Mouse (Mus musculus): Measurements from ENCODE around the gene Gtf3c5. TPM values are rescaled to one million over a fixed set of nuclear protein-coding genes. Genes with fewer than 3 reads are reported as not detected.

Gene Gtf3c5
- polyA plus RNA-seq, 1 experiment from 2014 or later = 42.3 TPM

- WGBS = 44% methylated on average over 1 of the region's 1 CpGs
- H3K9me3 ChIP-seq (ENCODE audit: control insufficient read depth, low read length) = no peaks in the 10 kb centered on the region
Observed at GRCm38 (mm10) chr2:28588574-28588973, 5.0 kb upstream of the Gtf3c5 start.

GRCm38 (mm10) chr2:28585730-28586129 lies 2.2 kb upstream of the Gtf3c5 start:
- 49% methylated on average over 2 of the region's 2 CpGs for WGBS
- no peak for ATAC-seq (replicated peaks; ENCODE audit: low FRiP score)
- no peaks in the 10 kb centered on the region for H3K9me3 ChIP-seq (ENCODE audit: control insufficient read depth, low read length)

More at GRCm38 (mm10) chr2:28588574-28588973, 5.0 kb upstream of the Gtf3c5 start:
- no peak for DNase-seq (ENCODE audit: low spot score)
- H3K4me3 ChIP-seq (ENCODE audit: low read depth, low read length) = no peak overlapping the region
- no peaks in the 10 kb centered on the region for H3K27me3 ChIP-seq (ENCODE audit: control insufficient read depth, insufficient read depth, low read length)
- H3K36me3 ChIP-seq (ENCODE audit: control insufficient read depth, insufficient read depth, low read length) = no peaks in the 10 kb centered on the region
- no peak overlapping the region for H3K27ac ChIP-seq (ENCODE audit: low read depth, low read length)
- no peak for ATAC-seq (replicated peaks; ENCODE audit: low FRiP score)
- no peak overlapping the region for H3K4me2 ChIP-seq (ENCODE audit: low read depth, low read length, severe bottlenecking)
- H3K9ac ChIP-seq (ENCODE audit: low read length) = no peak overlapping the region
- no peaks in the 10 kb centered on the region for H3K4me1 ChIP-seq (replicated peaks; ENCODE audit: control insufficient read depth, insufficient read depth, low read length)

GRCm38 (mm10) chr2:28585043-28585571 lies 1.6 kb upstream of the Gtf3c5 start:
- Histone ChIP-seq H3K9me3 (ENCODE audit: control insufficient read depth, low read length) (no peaks in the 10 kb centered on the region), H3K9ac (ENCODE audit: low read length) (no peak overlapping the region), H3K4me3 (ENCODE audit: low read depth, low read length) (no peak overlapping the region), H3K4me1 (replicated peaks; ENCODE audit: control insufficient read depth, insufficient read depth, low read length) (no peaks in the 10 kb centered on the region), H3K27ac (ENCODE audit: low read depth, low read length) (no peak overlapping the region), H3K27me3 (ENCODE audit: control insufficient read depth, insufficient read depth, low read length) (no peaks in the 10 kb centered on the region), H3K36me3 (ENCODE audit: control insufficient read depth, insufficient read depth, low read length) (no peaks in the 10 kb centered on the region), H3K4me2 (ENCODE audit: low read depth, low read length, severe bottlenecking) (no peak overlapping the region)
- 21% methylated on average over 6 of the region's 6 CpGs for WGBS
- ATAC-seq (replicated peaks; ENCODE audit: low FRiP score) = no peak
- DNase-seq (ENCODE audit: low spot score) = peak; percentile 85

More at GRCm38 (mm10) chr2:28585730-28586129, 2.2 kb upstream of the Gtf3c5 start:
- Histone ChIP-seq H3K4me3 (ENCODE audit: low read depth, low read length) (no peak overlapping the region), H3K27ac (ENCODE audit: low read depth, low read length) (no peak overlapping the region), H3K4me2 (ENCODE audit: low read depth, low read length, severe bottlenecking) (no peak overlapping the region), H3K4me1 (replicated peaks; ENCODE audit: control insufficient read depth, insufficient read depth, low read length) (no peaks in the 10 kb centered on the region), H3K36me3 (ENCODE audit: control insufficient read depth, insufficient read depth, low read length) (no peaks in the 10 kb centered on the region), H3K9ac (ENCODE audit: low read length) (no peak overlapping the region), H3K27me3 (ENCODE audit: control insufficient read depth, insufficient read depth, low read length) (no peaks in the 10 kb centered on the region)
- DNase-seq (ENCODE audit: low spot score) = no peak

- Histone ChIP-seq H3K27me3 (ENCODE audit: control insufficient read depth, insufficient read depth, low read length) (no peaks in the 10 kb centered on the region), H3K4me1 (replicated peaks; ENCODE audit: control insufficient read depth, insufficient read depth, low read length) (no peaks in the 10 kb centered on the region), H3K4me3 (ENCODE audit: low read depth, low read length) (peak overlapping the region; percentile 46), H3K4me2 (ENCODE audit: low read depth, low read length, severe bottlenecking) (peak overlapping the region; percentile 62), H3K36me3 (ENCODE audit: control insufficient read depth, insufficient read depth, low read length) (no peaks in the 10 kb centered on the region; the same call in 1 of the 2 replicates), H3K9me3 (ENCODE audit: control insufficient read depth, low read length) (no peaks in the 10 kb centered on the region), H3K27ac (ENCODE audit: low read depth, low read length) (peak overlapping the region; percentile 84), H3K9ac (ENCODE audit: low read length) (peak overlapping the region; percentile 62)
- DNase-seq (ENCODE audit: low spot score) (peak; percentile 93), ATAC-seq (replicated peaks; ENCODE audit: low FRiP score) (peak; percentile 87)
- whole genome bisulfite sequencing = under 1% methylated on average over 56 of the region's 56 CpGs
Observed at GRCm38 (mm10) chr2:28582647-28583353, 751 bp downstream of the Gtf3c5 start.

- Histone ChIP-seq H3K9me3 (ENCODE audit: control insufficient read depth, low read length) (no peaks in the 10 kb centered on the region), H3K4me2 (ENCODE audit: low read depth, low read length, severe bottlenecking) (no peak overlapping the region), H3K27me3 (ENCODE audit: control insufficient read depth, insufficient read depth, low read length) (no peaks in the 10 kb centered on the region), H3K4me3 (ENCODE audit: low read depth, low read length) (no peak overlapping the region), H3K9ac (ENCODE audit: low read length) (no peak overlapping the region), H3K4me1 (replicated peaks; ENCODE audit: control insufficient read depth, insufficient read depth, low read length) (no peaks in the 10 kb centered on the region), H3K27ac (ENCODE audit: low read depth, low read length) (no peak overlapping the region), H3K36me3 (ENCODE audit: control insufficient read depth, insufficient read depth, low read length) (peaks cover 5% of the 10 kb centered on the region)
- 69% methylated on average over 5 of the region's 5 CpGs for WGBS
- ATAC-seq (replicated peaks; ENCODE audit: low FRiP score) (no peak), DNase-seq (ENCODE audit: low spot score) (no peak)
Observed at GRCm38 (mm10) chr2:28578003-28578402, 5.5 kb downstream of the Gtf3c5 start.

GRCm38 (mm10) chr2:28576815-28577214 lies 6.7 kb downstream of the Gtf3c5 start:
- H3K4me3 ChIP-seq (ENCODE audit: low read depth, low read length) = no peak overlapping the region
- no peaks in the 10 kb centered on the region for H3K4me1 ChIP-seq (replicated peaks; ENCODE audit: control insufficient read depth, insufficient read depth, low read length)
- H3K9me3 ChIP-seq (ENCODE audit: control insufficient read depth, low read length) = no peaks in the 10 kb centered on the region
- H3K4me2 ChIP-seq (ENCODE audit: low read depth, low read length, severe bottlenecking) = no peak overlapping the region
- H3K27me3 ChIP-seq (ENCODE audit: control insufficient read depth, insufficient read depth, low read length) = no peaks in the 10 kb centered on the region
- H3K27ac ChIP-seq (ENCODE audit: low read depth, low read length) = no peak overlapping the region
- whole genome bisulfite sequencing = 94% methylated on average over 3 of the region's 3 CpGs
- ATAC-seq (replicated peaks; ENCODE audit: low FRiP score) (no peak), DNase-seq (ENCODE audit: low spot score) (no peak)
- H3K9ac ChIP-seq (ENCODE audit: low read length) = no peak overlapping the region
- peaks cover 17% of the 10 kb centered on the region for H3K36me3 ChIP-seq (ENCODE audit: control insufficient read depth, insufficient read depth, low read length)

- Histone ChIP-seq H3K36me3 (ENCODE audit: control insufficient read depth, insufficient read depth, low read length) (peaks cover 17% of the 10 kb centered on the region), H3K4me2 (ENCODE audit: low read depth, low read length, severe bottlenecking) (no peak overlapping the region), H3K4me3 (ENCODE audit: low read depth, low read length) (no peak overlapping the region), H3K4me1 (replicated peaks; ENCODE audit: control insufficient read depth, insufficient read depth, low read length) (no peaks in the 10 kb centered on the region), H3K27ac (ENCODE audit: low read depth, low read length) (no peak overlapping the region), H3K27me3 (ENCODE audit: control insufficient read depth, insufficient read depth, low read length) (no peaks in the 10 kb centered on the region), H3K9ac (ENCODE audit: low read length) (no peak overlapping the region), H3K9me3 (ENCODE audit: control insufficient read depth, low read length) (no peaks in the 10 kb centered on the region)
- ATAC-seq (replicated peaks; ENCODE audit: low FRiP score) (no peak), DNase-seq (ENCODE audit: low spot score) (no peak)
- 89% methylated on average over 4 of the region's 4 CpGs for WGBS
Observed at GRCm38 (mm10) chr2:28575341-28575740, 8.2 kb downstream of the Gtf3c5 start.

GRCm38 (mm10) chr2:28569903-28570302 lies 13.6 kb downstream of the Gtf3c5 start:
- Histone ChIP-seq H3K9ac (ENCODE audit: low read length) (no peak overlapping the region), H3K27ac (ENCODE audit: low read depth, low read length) (no peak overlapping the region), H3K4me2 (ENCODE audit: low read depth, low read length, severe bottlenecking) (no peak overlapping the region), H3K27me3 (ENCODE audit: control insufficient read depth, insufficient read depth, low read length) (no peaks in the 10 kb centered on the region), H3K4me1 (replicated peaks; ENCODE audit: control insufficient read depth, insufficient read depth, low read length) (no peaks in the 10 kb centered on the region), H3K9me3 (ENCODE audit: control insufficient read depth, low read length) (no peaks in the 10 kb centered on the region), H3K4me3 (ENCODE audit: low read depth, low read length) (no peak overlapping the region), H3K36me3 (ENCODE audit: control insufficient read depth, insufficient read depth, low read length) (peaks cover 30% of the 10 kb centered on the region)
- DNase-seq (ENCODE audit: low spot score) = no peak
- 83% methylated on average over 2 of the region's 3 CpGs for WGBS
- ATAC-seq (replicated peaks; ENCODE audit: low FRiP score) = no peak

GRCm38 (mm10) chr2:28566545-28566944 lies 17.0 kb downstream of the Gtf3c5 start:
- H3K9ac ChIP-seq (ENCODE audit: low read length) = no peak overlapping the region
- no peaks in the 10 kb centered on the region for H3K9me3 ChIP-seq (ENCODE audit: control insufficient read depth, low read length)
- no peak for DNase-seq (ENCODE audit: low spot score)
- H3K36me3 ChIP-seq (ENCODE audit: control insufficient read depth, insufficient read depth, low read length) = peaks cover 15% of the 10 kb centered on the region; the same call in 1 of the 2 replicates
- H3K4me2 ChIP-seq (ENCODE audit: low read depth, low read length, severe bottlenecking) = no peak overlapping the region
- WGBS = 75% methylated on average over 5 of the region's 5 CpGs
- no peak overlapping the region for H3K27ac ChIP-seq (ENCODE audit: low read depth, low read length)
- H3K4me3 ChIP-seq (ENCODE audit: low read depth, low read length) = no peak overlapping the region
- H3K4me1 ChIP-seq (replicated peaks; ENCODE audit: control insufficient read depth, insufficient read depth, low read length) = no peaks in the 10 kb centered on the region
- no peak for ATAC-seq (replicated peaks; ENCODE audit: low FRiP score)
- no peaks in the 10 kb centered on the region for H3K27me3 ChIP-seq (ENCODE audit: control insufficient read depth, insufficient read depth, low read length)
